Mouse (Mus musculus) ES-CJ7 (cell line): Measurements from ENCODE around the gene Gmds.

ENCODE experiments used
- DNase-seq: peaks from one replicate; pipeline ENCODE4 v3.0.0; 2011; ENCODE audit warnings: low read depth, low spot score

Gene Gmds

GRCm38 (mm10) chr13:32034139-32034538, 304.4 kb downstream of the Gmds start:
- no peak for DNase-seq

- DNase-seq = no peak
Observed at GRCm38 (mm10) chr13:32026226-32026975, 312.1 kb downstream of the Gmds start.

GRCm38 (mm10) chr13:32024822-32025221, 313.7 kb downstream of the Gmds start:
- no peak for DNase-seq

- no peak for DNase-seq
Observed at GRCm38 (mm10) chr13:32020455-32021249, 317.9 kb downstream of the Gmds start.

- no peak for DNase-seq
Observed at GRCm38 (mm10) chr13:32019256-32019620, 319.3 kb downstream of the Gmds start.

GRCm38 (mm10) chr13:32018518-32019255, 319.9 kb downstream of the Gmds start:
- no peak for DNase-seq

- DNase-seq = no peak
Observed at GRCm38 (mm10) chr13:32008802-32009201, 329.7 kb downstream of the Gmds start.

- DNase-seq = no peak
Observed at GRCm38 (mm10) chr13:32008116-32008641, 330.4 kb downstream of the Gmds start.

GRCm38 (mm10) chr13:31993391-31993790, 345.1 kb downstream of the Gmds start:
- no peak for DNase-seq

GRCm38 (mm10) chr13:31992409-31993201, 345.9 kb downstream of the Gmds start:
- DNase-seq = no peak

- DNase-seq = no peak
Observed at GRCm38 (mm10) chr13:31981198-31981597, 357.3 kb downstream of the Gmds start.

- no peak for DNase-seq
Observed at GRCm38 (mm10) chr13:31978126-31978525, 360.4 kb downstream of the Gmds start.

GRCm38 (mm10) chr13:31974751-31975479, 363.6 kb downstream of the Gmds start:
- no peak for DNase-seq

GRCm38 (mm10) chr13:31971040-31971501, 367.5 kb downstream of the Gmds start:
- no peak for DNase-seq

GRCm38 (mm10) chr13:31968272-31968671, 370.3 kb downstream of the Gmds start:
- DNase-seq = no peak

GRCm38 (mm10) chr13:31966931-31967532, 371.5 kb downstream of the Gmds start:
- DNase-seq = no peak

- no peak for DNase-seq
Observed at GRCm38 (mm10) chr13:31960514-31960913, 378.0 kb downstream of the Gmds start.

- DNase-seq = peak; percentile 8
Observed at GRCm38 (mm10) chr13:31958346-31959335, 379.9 kb downstream of the Gmds start.

- DNase-seq = peak; percentile 57
Observed at GRCm38 (mm10) chr13:31956584-31956983, 382.0 kb downstream of the Gmds start.
